Mouse (Mus musculus): Measurements from ENCODE around the gene Aldh3a2. TPM values are rescaled to one million over a fixed set of nuclear protein-coding genes. Genes with fewer than 3 reads are reported as not detected.
A peak's percentile ranks its signal among the peaks of the same experiment; 100 is the strongest.

The Aldh3a2 gene
- total and polyA plus RNA-seq, 3 experiments, result 11.0 to 15.0 TPM; not detected in 1

GRCm38 (mm10) chr11:61275106-61275505 lies 7.8 kb upstream of the Aldh3a2 start (continued):
- TF ChIP-seq UBTF (IDR thresholded peaks at IDR 0.05; ENCODE audit: borderline replicate concordance, insufficient read depth, low read depth, low read length) (no peak), MXI1 (IDR thresholded peaks at IDR 0.05; ENCODE audit: low read depth, low read length) (peak; percentile 94), GABPA (IDR thresholded peaks at IDR 0.05; ENCODE audit: low read depth, low read length) (no peak), GATA1 (IDR thresholded peaks at IDR 0.05; ENCODE audit: low read depth, low read length) (peak; percentile 80), CHD2 (IDR thresholded peaks at IDR 0.05; ENCODE audit: low read length) (no peak; the same call in 1 of the 2 replicates), POLR2A (IDR thresholded peaks at IDR 0.05; ENCODE audit: control insufficient read depth in 1 of 2, insufficient read depth in 1 of 2, low read depth in 1 of 2, low read length in 2 of 2, poor library complexity in 1 of 2) (no peak), ZKSCAN1 (IDR thresholded peaks at IDR 0.05; ENCODE audit: low read depth, low read length) (no peak), ZNF384 (IDR thresholded peaks at IDR 0.05; ENCODE audit: low read depth, low read length) (no peak), POLR2AphosphoS5 (IDR thresholded peaks at IDR 0.05; ENCODE audit: borderline replicate concordance, low read depth, low read length) (no peak)

- no peaks in the 10 kb centered on the region for H3K9me3 ChIP-seq (replicated peaks; ENCODE audit: insufficient read depth, low read length)
- no peak overlapping the region for H3K4me3 ChIP-seq (ENCODE audit: control insufficient read depth in 1 of 2, insufficient read depth in 1 of 2, low read depth in 2 of 2, low read length in 2 of 2)
- peaks cover 18 to 24% of the 10 kb centered on the region in 2 experiments for H3K4me1 ChIP-seq (ENCODE audit: control insufficient read depth in 1 of 2, insufficient read depth in 2 of 2, low read length in 2 of 2)
- H3K36me3 ChIP-seq (ENCODE audit: control insufficient read depth in 1 of 2, insufficient read depth in 2 of 2, low read length in 2 of 2), result peaks cover 0 to 20% of the 10 kb centered on the region in 2 experiments; a peak in 2 of 4 replicates
- no peak for TF ChIP-seq MAX (IDR thresholded peaks at IDR 0.05; ENCODE audit: low read length)
- peak in 1 of 2 experiments; percentile 34; a peak in 1 of 4 replicates for TF ChIP-seq EP300 (IDR thresholded peaks at IDR 0.05; ENCODE audit: low read depth in 1 of 2, low read length in 2 of 2)
- TF ChIP-seq SIN3A (IDR thresholded peaks at IDR 0.05; ENCODE audit: low read length), result no peak
- TF ChIP-seq ETS1 (IDR thresholded peaks at IDR 0.05; ENCODE audit: low read depth, low read length), result peak; percentile 24; the same call in 1 of the 2 replicates
- no peak for TF ChIP-seq TAL1 (IDR thresholded peaks at IDR 0.05; ENCODE audit: low read length)
- peak; percentile 33; the same call in 1 of the 2 replicates for TF ChIP-seq RCOR1 (IDR thresholded peaks at IDR 0.05; ENCODE audit: low read depth, low read length)
- peak; percentile 76 for TF ChIP-seq GATA1 (IDR thresholded peaks at IDR 0.05; ENCODE audit: low read depth, low read length)
- TF ChIP-seq ZKSCAN1 (IDR thresholded peaks at IDR 0.05; ENCODE audit: low read depth, low read length), result no peak
- no peak for TF ChIP-seq RAD21 (IDR thresholded peaks at IDR 0.05; ENCODE audit: low read depth, low read length)
- TF ChIP-seq CHD2 (IDR thresholded peaks at IDR 0.05; ENCODE audit: low read length), result no peak
- H3K27ac ChIP-seq (ENCODE audit: control insufficient read depth, low read depth, low read length), result peak overlapping the region; percentile 82
- H3K9ac ChIP-seq (ENCODE audit: control insufficient read depth, low read depth, low read length, poor library complexity, severe bottlenecking), result no peak overlapping the region
- DNase-seq (ENCODE audit: low read depth, low spot score), result peak; percentile 53
- H3K27me3 ChIP-seq (ENCODE audit: control insufficient read depth in 1 of 2, insufficient read depth in 2 of 2, low read length in 2 of 2), result no peaks in the 10 kb centered on the region
- H3K79me2 ChIP-seq (ENCODE audit: control insufficient read depth, insufficient read depth, low read length, poor library complexity), result no peaks in the 10 kb centered on the region
Observed at GRCm38 (mm10) chr11:61274421-61274820, 7.2 kb upstream of the Aldh3a2 start.

- Histone ChIP-seq H3K27ac (ENCODE audit: control insufficient read depth, low read depth, low read length) (no peak overlapping the region), H3K4me1 (ENCODE audit: control insufficient read depth in 1 of 2, insufficient read depth in 2 of 2, low read length in 2 of 2) (peaks cover 18 to 24% of the 10 kb centered on the region in 2 experiments), H3K9ac (ENCODE audit: control insufficient read depth, low read depth, low read length, poor library complexity, severe bottlenecking) (no peak overlapping the region), H3K27me3 (ENCODE audit: control insufficient read depth in 1 of 2, insufficient read depth in 2 of 2, low read length in 2 of 2) (no peaks in the 10 kb centered on the region), H3K4me3 (ENCODE audit: control insufficient read depth in 1 of 2, insufficient read depth in 1 of 2, low read depth in 2 of 2, low read length in 2 of 2) (no peak overlapping the region), H3K36me3 (ENCODE audit: control insufficient read depth in 1 of 2, insufficient read depth in 2 of 2, low read length in 2 of 2) (peaks cover 0 to 20% of the 10 kb centered on the region in 2 experiments; a peak in 2 of 4 replicates), H3K79me2 (ENCODE audit: control insufficient read depth, insufficient read depth, low read length, poor library complexity) (no peaks in the 10 kb centered on the region), H3K9me3 (replicated peaks; ENCODE audit: insufficient read depth, low read length) (no peaks in the 10 kb centered on the region)
- no peak for DNase-seq (ENCODE audit: low read depth, low spot score)
- no peak for TF ChIP-seq EP300 (IDR thresholded peaks at IDR 0.05; ENCODE audit: low read depth in 1 of 2, low read length in 2 of 2)
- no peak for TF ChIP-seq BHLHE40 (IDR thresholded peaks at IDR 0.05; ENCODE audit: borderline replicate concordance, low read depth, low read length)
- no peak for TF ChIP-seq USF1 (IDR thresholded peaks at IDR 0.05; ENCODE audit: low read depth, low read length)
- no peak for TF ChIP-seq UBTF (IDR thresholded peaks at IDR 0.05; ENCODE audit: borderline replicate concordance, insufficient read depth, low read depth, low read length)
- no peak for TF ChIP-seq GATA1 (IDR thresholded peaks at IDR 0.05; ENCODE audit: low read depth, low read length)
- TF ChIP-seq SIN3A (IDR thresholded peaks at IDR 0.05; ENCODE audit: low read length), result no peak
- TF ChIP-seq RAD21 (IDR thresholded peaks at IDR 0.05; ENCODE audit: low read depth, low read length), result no peak
- no peak for TF ChIP-seq MXI1 (IDR thresholded peaks at IDR 0.05; ENCODE audit: low read depth, low read length)
- TF ChIP-seq MAZ (IDR thresholded peaks at IDR 0.05; ENCODE audit: low read depth, low read length), result no peak
- TF ChIP-seq TAL1 (IDR thresholded peaks at IDR 0.05; ENCODE audit: low read length), result no peak
- TF ChIP-seq NELFE (IDR thresholded peaks at IDR 0.05; ENCODE audit: low read depth, low read length), result no peak
- TF ChIP-seq POLR2AphosphoS2 (IDR thresholded peaks at IDR 0.05; ENCODE audit: low read length), result no peak
- no peak for TF ChIP-seq CHD2 (IDR thresholded peaks at IDR 0.05; ENCODE audit: low read length)
- no peak for TF ChIP-seq ETS1 (IDR thresholded peaks at IDR 0.05; ENCODE audit: low read depth, low read length)
- no peak for TF ChIP-seq ZMIZ1 (IDR thresholded peaks at IDR 0.05; ENCODE audit: low read depth, low read length)
Observed at GRCm38 (mm10) chr11:61273928-61274327, 6.7 kb upstream of the Aldh3a2 start.

Measured in MEL (cell line).